Mouse (Mus musculus) mammary gland, adult 2 months (tissue): ENCODE results near the gene Dnajc28. TPM values are rescaled to one million over a fixed set of nuclear protein-coding genes. Genes with fewer than 3 reads are reported as not detected.

Source experiments
- polyA plus RNA-seq: library from polyadenylated mRNA; depleted of rRNA; stranded (reverse); fragments of >200 nt; gene quantifications from 2 replicates; pipeline ENCODE4 v1.2.3, GENCODE M21; 2012; ENCODE audit warnings: low replicate concordance; rRNA removed

Dnajc28 gene
- polyA plus RNA-seq: 1.7 and 4.3 TPM in 2 replicates

DNA sequence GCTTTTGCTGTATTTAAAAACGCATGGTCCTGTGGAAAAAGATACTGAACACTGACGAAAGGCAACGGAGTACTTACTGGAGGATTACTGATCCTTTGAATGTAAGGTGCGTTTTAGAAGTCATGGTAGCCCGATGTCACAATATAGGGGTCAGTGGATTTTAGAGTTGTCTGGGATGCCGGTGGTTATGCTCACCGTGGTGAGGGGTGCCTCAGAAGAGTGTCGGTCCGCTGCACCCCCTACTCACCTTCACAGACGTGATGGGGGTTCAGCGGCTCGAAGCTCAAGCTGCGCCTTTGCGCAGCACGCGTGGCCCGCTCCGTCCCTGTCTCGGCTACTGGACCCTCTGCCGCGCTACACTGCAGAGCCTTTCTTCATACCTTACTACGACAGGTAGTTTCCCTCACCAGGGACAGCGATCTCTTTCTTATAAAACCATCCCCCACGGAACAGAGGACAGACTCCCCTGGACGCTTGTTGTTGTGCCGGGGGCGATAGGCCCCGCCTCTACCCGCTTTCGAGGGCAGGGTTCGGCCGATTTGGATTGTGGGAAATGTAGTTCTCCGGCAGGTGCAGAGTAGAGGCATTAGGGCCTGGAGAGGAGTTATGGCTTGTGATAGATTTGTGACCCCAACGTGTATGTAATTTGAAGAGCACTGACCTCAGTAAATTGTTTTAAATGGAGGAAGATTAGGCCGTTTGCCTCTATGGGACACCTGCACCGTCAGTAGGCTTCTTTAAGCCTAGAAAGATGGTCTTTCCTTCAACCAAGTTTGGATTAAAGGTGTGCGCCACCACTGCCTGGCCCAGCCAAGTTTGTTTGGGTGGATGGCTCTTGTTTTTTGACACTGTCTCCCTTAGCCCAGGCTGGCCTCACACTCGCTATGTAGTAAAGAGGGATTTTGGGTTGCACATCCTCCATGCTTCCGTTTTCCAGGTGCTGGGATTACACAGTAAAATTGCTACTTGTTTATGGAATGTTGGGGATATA is at the start of gene Dnajc28:
Gene Dnajc28 (minus strand): TSS at position 516 of the 991 bp plus-strand sequence.

GRCm38 (mm10) chr16:91647461-91648219 is 28.8 kb upstream of the Dnajc28 start, which contains the start of gene Son:
Son (plus strand) TSS chr16:91647506.

DNA sequence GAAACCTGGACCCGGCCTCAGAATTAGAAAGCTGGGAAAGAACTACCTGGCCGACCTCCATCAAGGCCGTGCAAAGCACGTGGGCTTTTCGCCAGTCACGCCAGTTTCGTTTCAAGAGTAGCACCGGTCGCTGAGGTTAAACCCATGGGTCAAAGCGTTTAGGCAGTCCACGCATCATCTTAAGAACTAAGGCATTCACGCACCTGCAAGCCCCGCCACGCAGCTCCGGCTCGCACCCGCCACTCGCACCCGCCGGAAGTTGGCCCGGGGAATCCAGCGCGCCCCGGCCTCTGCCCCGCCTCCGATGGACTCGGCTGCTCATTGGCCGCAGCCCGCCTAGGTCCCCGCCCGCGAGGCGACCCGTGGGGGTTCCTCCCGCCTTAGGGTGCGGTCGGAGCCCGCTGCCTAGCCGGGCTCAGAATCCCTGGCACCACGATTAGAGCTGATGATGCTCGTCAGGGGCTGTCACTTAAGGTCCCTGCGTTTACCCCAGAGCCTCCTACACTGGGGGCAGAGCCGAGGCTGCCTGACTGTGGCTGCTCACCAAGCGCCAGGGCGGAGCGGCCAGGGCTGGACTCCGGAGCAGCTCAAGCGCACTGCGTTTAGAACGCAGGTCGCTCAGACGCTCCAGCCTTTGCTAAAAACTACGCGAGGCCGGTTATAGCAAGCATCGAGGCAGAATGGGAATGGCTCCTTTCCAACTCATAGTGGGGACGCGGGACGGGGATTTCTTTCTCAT is 28.0 kb upstream of the Dnajc28 start, which contains the start of gene Gart:
Gene Gart (minus strand): TSS at position 272 of the 739 bp plus-strand sequence.

DNA sequence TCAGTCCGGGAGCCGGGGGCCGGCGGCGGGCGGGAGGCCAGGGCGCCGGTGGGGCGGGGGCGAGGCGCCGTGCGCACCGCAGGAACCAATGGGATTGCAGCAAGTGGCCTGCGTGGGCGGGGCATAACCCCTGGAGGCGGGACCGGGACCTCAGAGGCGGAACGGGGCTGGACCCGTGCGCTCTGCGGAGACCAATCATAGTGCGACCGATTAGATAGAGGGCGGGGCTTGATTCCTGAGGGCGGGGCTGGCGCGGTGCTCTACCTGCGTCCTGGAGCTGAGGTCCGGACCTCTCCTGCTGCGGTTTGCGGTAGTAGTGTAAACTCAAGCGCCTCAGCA is 21.2 kb downstream of the Dnajc28 start, which contains the start of gene Tmem50b:
Gene Tmem50b (minus strand): TSS at position 129 of the 339 bp plus-strand sequence.

Other genes with a start within 250 kb of the Dnajc28 start
- gene Ifnar2, start 246.2 kb downstream of the Dnajc28 start, polyA plus RNA-seq: 87.5 and 107 TPM in 2 replicates
- gene Gm21970, start 227.3 kb downstream of the Dnajc28 start, polyA plus RNA-seq: not detected in 2 replicates
- 39.7 and 55.6 TPM in 2 replicates for gene Il10rb, start 212.9 kb downstream of the Dnajc28 start, polyA plus RNA-seq
- 24.6 and 30.2 TPM in 2 replicates for gene Ifnar1, start 133.8 kb downstream of the Dnajc28 start, polyA plus RNA-seq
- gene Ifngr2, start 72.0 kb downstream of the Dnajc28 start, polyA plus RNA-seq: 27.9 and 47.6 TPM in 2 replicates
- 32.6 and 49.5 TPM in 2 replicates for gene Tmem50b, start 21.2 kb downstream of the Dnajc28 start, polyA plus RNA-seq
- 23.0 and 24.6 TPM in 2 replicates for gene Gart, start 27.9 kb upstream of the Dnajc28 start, polyA plus RNA-seq
- gene Son, start 28.5 kb upstream of the Dnajc28 start, polyA plus RNA-seq: 128 and 263 TPM in 2 replicates
- 10.3 and 20.4 TPM in 2 replicates for gene Donson, start 69.7 kb upstream of the Dnajc28 start, polyA plus RNA-seq
- gene Cryzl1, start 109.9 kb upstream of the Dnajc28 start, polyA plus RNA-seq: 14.6 and 40.1 TPM in 2 replicates
- 29.7 and 75.9 TPM in 2 replicates for gene Itsn1, start 110.3 kb upstream of the Dnajc28 start, polyA plus RNA-seq